Mouse (Mus musculus) mouse embryonic stem cell (cell line): ENCODE results near the gene Ccdc155.
"Not testable (repeated sequence)": the region's sequence is repeated elsewhere in the genome, so short reads cannot be mapped to it uniquely, and the experiment has no call there.

Source experiments
- in situ Hi-C, 2 experiments: fragments of 300-500 bp; cut with MboI; formaldehyde crosslinking; loops; 1 replicate in 1 of 2; 3 replicates in 1 of 2; pipeline ENCODE4 v1.14.3; 2019 to 2020; ENCODE audit warnings: low sequenced_read_pairs in 2 of 2, low pct_unique_long_range_greater_than_20kb in 1 of 2, mixed read lengths in 1 of 2; ENCODE audit not compliant: unreplicated experiment in 1 of 2

The Ccdc155 gene

GRCm38 (mm10) chr7:45175398-45175797 is 29.3 kb downstream of the Ccdc155 start:
- in situ Hi-C loops = no loop called here

GRCm38 (mm10) chr7:45174567-45175280 is 30.0 kb downstream of the Ccdc155 start:
- in situ Hi-C loops = no loop called here

GRCm38 (mm10) chr7:45173772-45174171 is 30.9 kb downstream of the Ccdc155 start:
- in situ Hi-C loops = not testable (repeated sequence)

GRCm38 (mm10) chr7:45172974-45173373 is 31.7 kb downstream of the Ccdc155 start:
- in situ Hi-C loops = no loop called here

GRCm38 (mm10) chr7:45169495-45169894 is 35.2 kb downstream of the Ccdc155 start:
- in situ Hi-C loops = no loop called here

- in situ Hi-C loops = no loop called here
Observed at GRCm38 (mm10) chr7:45168656-45169055, 36.0 kb downstream of the Ccdc155 start.

GRCm38 (mm10) chr7:45167761-45168445 is 36.8 kb downstream of the Ccdc155 start:
- in situ Hi-C loops = no loop called here

GRCm38 (mm10) chr7:45166950-45167401 is 37.7 kb downstream of the Ccdc155 start:
- in situ Hi-C loops = no loop called here

- in situ Hi-C loops = no loop called here
Observed at GRCm38 (mm10) chr7:45165701-45166100, 39.0 kb downstream of the Ccdc155 start.

- in situ Hi-C loops = no loop called here
Observed at GRCm38 (mm10) chr7:45164833-45165232, 39.9 kb downstream of the Ccdc155 start.

- in situ Hi-C loops = no loop called here
Observed at GRCm38 (mm10) chr7:45163735-45164490, 40.8 kb downstream of the Ccdc155 start, which contains the start of gene Slc17a7. Gene Slc17a7, plus strand, starts transcription at chr7:45163949.

GRCm38 (mm10) chr7:45162996-45163615 is 41.6 kb downstream of the Ccdc155 start:
- in situ Hi-C loops = no loop called here

- in situ Hi-C loops = no loop called here
Observed at GRCm38 (mm10) chr7:45162551-45162950, 42.1 kb downstream of the Ccdc155 start.

- in situ Hi-C loops = no loop called here
Observed at GRCm38 (mm10) chr7:45161612-45162473, 42.8 kb downstream of the Ccdc155 start.

GRCm38 (mm10) chr7:45160866-45161265 is 43.8 kb downstream of the Ccdc155 start:
- in situ Hi-C loops = no loop called here

GRCm38 (mm10) chr7:45160316-45160800 is 44.3 kb downstream of the Ccdc155 start:
- in situ Hi-C loops = no loop called here

GRCm38 (mm10) chr7:45158991-45159390 is 45.7 kb downstream of the Ccdc155 start:
- in situ Hi-C loops = no loop called here

GRCm38 (mm10) chr7:45157459-45157858 is 47.2 kb downstream of the Ccdc155 start:
- in situ Hi-C loops = no loop called here
